Mouse (Mus musculus) ES-E14 (cell line): ENCODE data around the gene Ube2q2.

Experiments used
- CHD2 ChIP-seq: IDR thresholded peaks from 2 replicates; pipeline ENCODE4 v1.6.1; 2014; ENCODE audit warnings: mild to moderate bottlenecking, low read depth, low read length, inconsistent platforms
- HCFC1 ChIP-seq: IDR thresholded peaks from 2 replicates; pipeline ENCODE4 v1.6.1; 2012; ENCODE audit warnings: low read length, inconsistent platforms, borderline replicate concordance; ENCODE audit not compliant: insufficient read depth
- MAFK ChIP-seq: IDR thresholded peaks from 2 replicates; pipeline ENCODE4 v1.6.1; 2014; ENCODE audit warnings: mild to moderate bottlenecking, low read depth, low read length, inconsistent platforms; ENCODE audit not compliant: insufficient read depth
- ZC3H11A ChIP-seq: IDR thresholded peaks from 2 replicates; pipeline ENCODE4 v1.6.1; 2012; ENCODE audit warnings: low read depth, mild to moderate bottlenecking, inconsistent platforms, low read length, borderline replicate concordance
- ZNF384 ChIP-seq: IDR thresholded peaks from 2 replicates; pipeline ENCODE4 v1.6.1; 2012; ENCODE audit warnings: low read depth, low read length, inconsistent platforms

DNA sequence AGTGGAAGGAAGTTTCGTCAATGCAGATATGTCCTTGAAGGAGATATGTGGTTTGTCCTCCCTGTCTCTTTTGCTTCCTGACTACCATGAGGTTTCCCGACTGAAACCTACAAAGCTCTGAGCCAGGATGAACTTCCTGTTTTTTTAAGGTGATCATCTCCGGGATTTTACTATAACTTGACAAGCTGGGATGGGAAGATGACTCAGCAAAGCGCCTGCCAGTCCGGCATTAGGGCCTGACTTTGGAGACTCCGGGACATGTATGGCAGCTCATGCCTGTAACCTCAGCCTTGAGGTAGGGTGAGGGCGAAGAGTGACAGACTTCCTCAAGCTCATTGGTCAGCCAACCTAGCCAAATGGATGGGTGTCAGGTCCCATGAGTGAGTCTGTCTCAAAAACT is 22.9 kb upstream of the Ube2q2 start:
- TF ChIP-seq MAFK (no peak), HCFC1 (no peak), CHD2 (no peak), ZNF384 (no peak), ZC3H11A (no peak)
